Mouse (Mus musculus): ENCODE data around the gene Vasn. TPM values are rescaled to one million over a fixed set of nuclear protein-coding genes. Genes with fewer than 3 reads are reported as not detected.
A peak's percentile ranks its signal among the peaks of the same experiment; 100 is the strongest.

The Vasn gene
- polyA plus RNA-seq, 1 experiment: 72.1 TPM

- H3K4me1 ChIP-seq (ENCODE audit: control insufficient read depth, insufficient read depth, low read length): peaks cover 35% of the 10 kb centered on the region
- TF ChIP-seq CTCF (IDR thresholded peaks at IDR 0.05; ENCODE audit: borderline replicate concordance, insufficient read depth, low read length) (no peak), POLR2A (IDR thresholded peaks at IDR 0.05; ENCODE audit: low read depth, low read length) (0 out of 2 replicates have a peak, but pooled peaks have one; percentile 27)
- H3K27ac ChIP-seq (ENCODE audit: insufficient read depth, low read length): peak overlapping the region; percentile 94
- peak overlapping the region; percentile 94 for H3K4me3 ChIP-seq (ENCODE audit: insufficient read depth, low read length)
These were observed 42.4 kb upstream of the Vasn start for GRCm38 (mm10) chr16:4597296-4597695.

GRCm38 (mm10) chr16:4598041-4598440 is 41.7 kb upstream of the Vasn start:
- TF ChIP-seq CTCF (IDR thresholded peaks at IDR 0.05; ENCODE audit: borderline replicate concordance, insufficient read depth, low read length) (no peak), POLR2A (IDR thresholded peaks at IDR 0.05; ENCODE audit: low read depth, low read length) (no peak)
- peak overlapping the region; percentile 94 for H3K27ac ChIP-seq (ENCODE audit: insufficient read depth, low read length)
- no peak overlapping the region; the same call in 1 of the 2 replicates for H3K4me3 ChIP-seq (ENCODE audit: insufficient read depth, low read length)
- peaks cover 41% of the 10 kb centered on the region for H3K4me1 ChIP-seq (ENCODE audit: control insufficient read depth, insufficient read depth, low read length)

GRCm38 (mm10) chr16:4598891-4599543 is 40.7 kb upstream of the Vasn start:
- TF ChIP-seq POLR2A (IDR thresholded peaks at IDR 0.05; ENCODE audit: low read depth, low read length) (no peak; the same call in 1 of the 2 replicates), CTCF (IDR thresholded peaks at IDR 0.05; ENCODE audit: borderline replicate concordance, insufficient read depth, low read length) (no peak)
- H3K4me3 ChIP-seq (ENCODE audit: insufficient read depth, low read length): no peak overlapping the region
- peak overlapping the region; percentile 94; the same call in 1 of the 2 replicates for H3K27ac ChIP-seq (ENCODE audit: insufficient read depth, low read length)
- peaks cover 48% of the 10 kb centered on the region for H3K4me1 ChIP-seq (ENCODE audit: control insufficient read depth, insufficient read depth, low read length)

GRCm38 (mm10) chr16:4599616-4600015 is 40.1 kb upstream of the Vasn start:
- Histone ChIP-seq H3K27ac (ENCODE audit: insufficient read depth, low read length) (no peak overlapping the region), H3K4me1 (ENCODE audit: control insufficient read depth, insufficient read depth, low read length) (peaks cover 51% of the 10 kb centered on the region), H3K4me3 (ENCODE audit: insufficient read depth, low read length) (no peak overlapping the region)
- no peak for TF ChIP-seq POLR2A (IDR thresholded peaks at IDR 0.05; ENCODE audit: low read depth, low read length)
- no peak for TF ChIP-seq CTCF (IDR thresholded peaks at IDR 0.05; ENCODE audit: borderline replicate concordance, insufficient read depth, low read length)

- Histone ChIP-seq H3K4me3 (ENCODE audit: insufficient read depth, low read length) (no peak overlapping the region), H3K27ac (ENCODE audit: insufficient read depth, low read length) (peak overlapping the region; percentile 32; the same call in 1 of the 2 replicates), H3K4me1 (ENCODE audit: control insufficient read depth, insufficient read depth, low read length) (peaks cover 53% of the 10 kb centered on the region)
- TF ChIP-seq CTCF (IDR thresholded peaks at IDR 0.05; ENCODE audit: borderline replicate concordance, insufficient read depth, low read length): no peak
- no peak for TF ChIP-seq POLR2A (IDR thresholded peaks at IDR 0.05; ENCODE audit: low read depth, low read length)
These were observed 38.9 kb upstream of the Vasn start for GRCm38 (mm10) chr16:4600701-4601310.

GRCm38 (mm10) chr16:4602189-4602588 is 37.6 kb upstream of the Vasn start:
- no peak overlapping the region for H3K27ac ChIP-seq (ENCODE audit: insufficient read depth, low read length)
- H3K4me1 ChIP-seq (ENCODE audit: control insufficient read depth, insufficient read depth, low read length): peaks cover 66% of the 10 kb centered on the region
- no peak overlapping the region for H3K4me3 ChIP-seq (ENCODE audit: insufficient read depth, low read length)
- TF ChIP-seq CTCF (IDR thresholded peaks at IDR 0.05; ENCODE audit: borderline replicate concordance, insufficient read depth, low read length) (no peak), POLR2A (IDR thresholded peaks at IDR 0.05; ENCODE audit: low read depth, low read length) (no peak)

GRCm38 (mm10) chr16:4602766-4603452 is 36.8 kb upstream of the Vasn start:
- no peak overlapping the region for H3K4me3 ChIP-seq (ENCODE audit: insufficient read depth, low read length)

GRCm38 (mm10) chr16:4603453-4603837 is 36.3 kb upstream of the Vasn start:
- H3K4me1 ChIP-seq (ENCODE audit: control insufficient read depth, insufficient read depth, low read length): peaks cover 61% of the 10 kb centered on the region
- H3K4me3 ChIP-seq (ENCODE audit: insufficient read depth, low read length): no peak overlapping the region
- peak overlapping the region; percentile 5; the same call in 1 of the 2 replicates for H3K27ac ChIP-seq (ENCODE audit: insufficient read depth, low read length)
- no peak for TF ChIP-seq POLR2A (IDR thresholded peaks at IDR 0.05; ENCODE audit: low read depth, low read length)
- no peak for TF ChIP-seq CTCF (IDR thresholded peaks at IDR 0.05; ENCODE audit: borderline replicate concordance, insufficient read depth, low read length)

More at GRCm38 (mm10) chr16:4602766-4603452, 36.8 kb upstream of the Vasn start:
- H3K4me1 ChIP-seq (ENCODE audit: control insufficient read depth, insufficient read depth, low read length): peaks cover 64% of the 10 kb centered on the region
- H3K27ac ChIP-seq (ENCODE audit: insufficient read depth, low read length): peak overlapping the region; percentile 6; the same call in 1 of the 2 replicates
- TF ChIP-seq CTCF (IDR thresholded peaks at IDR 0.05; ENCODE audit: borderline replicate concordance, insufficient read depth, low read length) (no peak), POLR2A (IDR thresholded peaks at IDR 0.05; ENCODE audit: low read depth, low read length) (no peak)

- Histone ChIP-seq H3K4me1 (ENCODE audit: control insufficient read depth, insufficient read depth, low read length) (peaks cover 56% of the 10 kb centered on the region), H3K27ac (ENCODE audit: insufficient read depth, low read length) (no peak overlapping the region), H3K4me3 (ENCODE audit: insufficient read depth, low read length) (no peak overlapping the region)
- TF ChIP-seq POLR2A (IDR thresholded peaks at IDR 0.05; ENCODE audit: low read depth, low read length) (no peak), CTCF (IDR thresholded peaks at IDR 0.05; ENCODE audit: borderline replicate concordance, insufficient read depth, low read length) (no peak)
These were observed 35.4 kb upstream of the Vasn start for GRCm38 (mm10) chr16:4604293-4604837.
